Mouse (Mus musculus) forebrain, embryonic 15.5 days (tissue): ENCODE measurements around the gene Acd. TPM values are rescaled to one million over a fixed set of nuclear protein-coding genes. Genes with fewer than 3 reads are reported as not detected.
A peak's percentile ranks its signal among the peaks of the same experiment; 100 is the strongest.

ENCODE experiments used
- ATAC-seq: fragments of 200-750 bp; cut with Nextera tagmentation; replicated peaks from 2 replicates; pipeline ENCODE4 v1.8.0; 2017; ENCODE audit warnings: mild to moderate bottlenecking, moderate TSS enrichment, moderate library complexity
- H3K27ac ChIP-seq: fragments of 300-500 bp; sonication (generic); replicated peaks from 2 replicates; pipeline ENCODE4 v1.5.1; 2015; ENCODE audit warnings: mild to moderate bottlenecking, inconsistent platforms
- H3K27me3 ChIP-seq: fragments of 300-500 bp; sonication (generic); 2 replicates; pipeline ENCODE4 v1.6.1; 2015; ENCODE audit warnings: inconsistent platforms
- H3K36me3 ChIP-seq: fragments of 300-500 bp; sonication (generic); 2 replicates; pipeline ENCODE4 v1.6.1; 2015; ENCODE audit warnings: mild to moderate bottlenecking, inconsistent platforms
- H3K4me1 ChIP-seq: fragments of 300-500 bp; sonication (generic); 2 replicates; pipeline ENCODE4 v1.6.1; 2015; ENCODE audit warnings: inconsistent platforms
- H3K4me2 ChIP-seq: fragments of 300-500 bp; sonication (generic); replicated peaks from 2 replicates; pipeline ENCODE4 v1.6.1; 2015; ENCODE audit warnings: mild to moderate bottlenecking, inconsistent platforms
- H3K4me3 ChIP-seq: fragments of 300-500 bp; sonication (generic); 2 replicates; pipeline ENCODE4 v1.5.1; 2015; ENCODE audit warnings: mild to moderate bottlenecking, inconsistent platforms
- H3K9ac ChIP-seq: fragments of 300-500 bp; sonication (generic); replicated peaks from 2 replicates; pipeline ENCODE4 v1.6.1; 2015; ENCODE audit warnings: mild to moderate bottlenecking, inconsistent platforms
- H3K9me3 ChIP-seq: fragments of 300-500 bp; sonication (generic); 2 replicates; pipeline ENCODE4 v1.6.1; 2016; ENCODE audit warnings: inconsistent platforms
- WGBS: fragments of 180-500 bp; shearing (Covaris S2); methylation state at CpG from one replicate; pipeline ENCODE4 v1.1.7; 2015; ENCODE audit warnings: mixed read lengths; 5-methylcytosine and 5-hydroxymethylcytosine counted together
- polyA plus RNA-seq: library from polyadenylated mRNA; unstranded; fragments of >200 nt; fragmentation: Nextera tagmentation; extraction: Ambion mirVana; gene quantifications from 2 replicates; pipeline ENCODE4 v1.2.1, GENCODE M21; 2015

Acd gene
- polyA plus RNA-seq, 1 experiment from 2014 or later: 105 TPM

DNA sequence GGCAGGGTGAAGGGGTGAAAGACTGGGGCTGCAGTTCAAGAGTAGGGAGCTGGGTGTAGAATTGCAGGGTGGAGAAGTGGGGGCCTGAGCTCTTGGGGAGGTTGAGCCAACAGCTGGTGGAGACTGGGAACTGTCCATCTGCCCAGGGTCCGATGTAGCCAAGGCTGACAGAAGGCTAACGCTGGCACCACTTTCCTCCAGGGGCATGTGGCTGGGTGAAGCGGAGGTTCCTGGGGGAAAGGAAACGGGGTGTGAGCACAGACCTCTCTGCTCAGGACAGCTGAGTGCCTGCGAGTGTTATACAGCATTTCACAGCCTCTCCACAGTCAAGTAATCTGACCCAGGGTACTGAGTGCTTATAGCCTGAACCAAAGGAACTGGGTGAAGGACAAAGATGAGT is 2.2 kb downstream of the Acd start:
- peaks cover 36% of the 10 kb centered on the region for H3K36me3 ChIP-seq
- no peak overlapping the region for H3K4me3 ChIP-seq
- H3K4me1 ChIP-seq: peaks cover 38% of the 10 kb centered on the region
- no peak overlapping the region for H3K9ac ChIP-seq
- no peaks in the 10 kb centered on the region for H3K27me3 ChIP-seq
- H3K4me2 ChIP-seq: no peak overlapping the region
- H3K9me3 ChIP-seq: no peaks in the 10 kb centered on the region
- WGBS: 89% methylated on average over 5 of the region's 5 CpGs
- H3K27ac ChIP-seq: no peak overlapping the region
- no peak for ATAC-seq

DNA sequence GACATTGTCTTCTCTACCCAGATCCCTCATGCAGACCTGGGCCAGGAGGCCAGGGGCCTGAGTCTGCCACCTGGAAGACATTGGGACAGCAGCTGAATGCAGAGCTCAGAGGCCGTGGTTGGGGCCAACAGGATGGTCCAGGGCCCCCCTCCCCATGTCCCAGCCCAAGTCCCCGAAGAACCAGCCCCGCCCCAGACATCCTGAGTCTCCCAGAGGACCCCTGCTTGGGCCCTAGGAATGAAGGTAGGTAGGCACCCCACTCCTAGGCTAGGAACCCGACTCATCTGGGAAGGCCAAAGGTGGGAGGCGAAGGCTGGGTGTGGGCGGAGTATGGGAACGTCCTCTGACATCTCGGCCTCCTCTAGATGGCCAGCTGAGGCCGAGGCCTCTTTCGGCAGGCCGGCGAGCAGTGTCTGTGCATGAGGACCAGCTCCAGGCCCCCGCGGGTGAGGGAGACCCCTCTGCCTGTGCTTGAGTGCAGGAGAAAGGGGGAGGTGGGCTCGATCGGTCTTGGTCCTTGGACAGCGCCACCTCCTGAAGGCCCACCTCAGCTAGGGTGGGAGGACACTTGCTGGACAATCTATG is 3.6 kb downstream of the Acd start:
- Histone ChIP-seq H3K4me2 (no peak overlapping the region), H3K36me3 (peaks cover 29% of the 10 kb centered on the region), H3K4me3 (no peak overlapping the region), H3K9me3 (no peaks in the 10 kb centered on the region), H3K27me3 (no peaks in the 10 kb centered on the region), H3K4me1 (peaks cover 35% of the 10 kb centered on the region), H3K27ac (no peak overlapping the region), H3K9ac (no peak overlapping the region)
- WGBS: 92% methylated on average over 17 of the region's 17 CpGs
- no peak for ATAC-seq

DNA sequence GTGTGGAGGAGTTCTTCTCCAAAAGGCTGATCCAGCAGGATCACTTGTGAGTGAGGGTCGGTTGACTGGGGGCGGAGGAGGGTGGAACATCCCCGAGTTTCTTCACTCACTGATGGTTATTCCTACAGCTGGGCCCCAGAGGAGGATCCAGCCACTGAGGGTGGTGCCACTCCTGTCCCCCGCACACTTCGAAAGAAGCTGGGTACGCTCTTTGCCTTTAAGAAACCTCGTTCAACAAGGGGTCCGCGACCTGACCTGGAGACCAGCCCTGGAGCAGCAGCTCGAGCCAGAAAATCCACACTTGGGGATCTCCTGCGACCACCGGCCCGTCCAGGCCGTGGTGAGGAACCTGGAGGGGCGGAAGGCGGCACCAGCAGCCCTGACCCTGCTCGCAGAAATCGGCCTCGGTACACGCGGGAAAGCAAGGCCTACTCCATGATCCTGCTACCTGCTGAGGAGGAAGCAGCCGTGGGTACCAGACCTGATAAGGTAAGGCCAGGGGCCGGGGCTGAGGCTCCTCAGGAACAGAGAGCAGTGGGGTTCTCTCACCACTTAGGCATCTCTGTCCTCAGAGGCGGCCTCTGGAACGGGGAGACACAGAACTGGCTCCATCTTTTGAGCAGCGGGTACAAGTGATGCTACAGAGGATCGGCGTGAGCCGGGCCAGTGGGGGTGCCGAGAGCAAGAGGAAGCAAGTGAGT is 5.7 kb downstream of the Acd start:
- peak overlapping the region; percentile 61 for H3K4me2 ChIP-seq
- H3K9me3 ChIP-seq: no peaks in the 10 kb centered on the region
- no peak overlapping the region for H3K27ac ChIP-seq
- H3K9ac ChIP-seq: peak overlapping the region; percentile 64
- H3K4me3 ChIP-seq: peak overlapping the region; percentile 56
- ATAC-seq: no peak
- peaks cover 25% of the 10 kb centered on the region for H3K4me1 ChIP-seq
- H3K36me3 ChIP-seq: peaks cover 29% of the 10 kb centered on the region
- H3K27me3 ChIP-seq: no peaks in the 10 kb centered on the region
- WGBS: 83% methylated on average over 30 of the region's 30 CpGs

DNA sequence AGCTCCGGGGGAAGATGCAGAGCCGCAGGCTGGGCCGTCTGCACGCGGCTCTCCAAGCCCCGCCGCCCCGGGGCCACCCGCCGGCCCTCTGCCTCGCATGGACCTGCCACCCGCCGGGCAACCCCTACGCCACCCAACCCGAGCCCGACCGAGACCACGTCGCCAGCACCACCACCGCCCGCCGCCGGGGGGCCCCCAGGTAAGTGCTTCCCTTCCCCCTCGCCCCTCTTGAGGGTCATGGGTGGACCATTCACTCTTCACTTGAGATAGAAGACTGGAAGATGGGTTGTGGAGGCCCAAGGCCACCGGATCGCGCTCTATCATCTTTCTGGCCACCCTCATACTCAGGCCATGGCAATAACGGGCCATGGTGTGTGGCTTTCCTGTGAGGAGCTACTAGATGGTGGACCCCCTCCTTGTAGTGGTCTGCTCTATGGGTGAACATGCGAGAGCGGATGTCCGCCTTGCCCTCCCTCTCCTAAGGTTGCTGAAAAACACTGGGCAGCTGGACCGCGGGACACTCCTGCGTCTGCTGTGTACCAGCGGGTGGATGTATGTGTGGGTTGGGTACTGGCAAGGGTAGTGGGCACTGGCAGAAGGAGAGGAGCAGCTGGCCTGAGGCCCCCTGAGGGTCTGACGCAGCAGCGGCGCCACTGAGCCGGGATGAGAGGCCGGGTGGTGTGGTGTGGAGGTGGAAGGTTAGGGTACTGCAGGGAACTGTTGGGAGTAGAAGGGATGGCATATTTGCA is 6.7 kb downstream of the Acd start:
- peaks cover 16% of the 10 kb centered on the region for H3K4me1 ChIP-seq
- WGBS: 8% methylated on average over 40 of the region's 40 CpGs

DNA sequence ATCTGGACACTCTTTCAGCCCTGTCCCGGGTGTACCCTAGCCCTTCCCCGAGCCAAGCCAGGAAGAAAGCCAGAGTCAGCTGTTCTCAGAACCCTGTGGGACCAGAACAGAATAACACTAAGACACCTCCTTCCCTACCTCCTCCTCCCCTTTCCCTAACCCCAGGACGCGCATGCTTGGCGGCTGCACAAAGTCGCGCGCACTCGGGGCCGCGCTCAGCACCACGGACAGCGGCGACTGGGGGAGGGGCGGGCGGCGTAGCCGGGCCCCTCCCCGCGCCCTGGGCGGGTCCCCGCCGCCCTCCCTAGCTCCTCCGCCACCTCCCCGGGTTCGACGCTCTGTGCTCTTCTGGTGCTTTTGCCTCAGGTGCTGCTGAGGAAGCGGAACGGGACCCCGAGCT is 7.3 kb downstream of the Acd start:
- H3K4me2 ChIP-seq: peak overlapping the region; percentile 61
- peaks cover 28% of the 10 kb centered on the region for H3K36me3 ChIP-seq
- ATAC-seq: peak; percentile 71

More for the DNA sequence above, 6.7 kb downstream of the Acd start:
- Histone ChIP-seq H3K4me3 (peak overlapping the region; percentile 56), H3K27me3 (no peaks in the 10 kb centered on the region), H3K9ac (peak overlapping the region; percentile 64), H3K4me2 (peak overlapping the region; percentile 61), H3K36me3 (peaks cover 29% of the 10 kb centered on the region), H3K9me3 (no peaks in the 10 kb centered on the region), H3K27ac (peak overlapping the region; percentile 75)
- ATAC-seq: peak; percentile 42

DNA sequence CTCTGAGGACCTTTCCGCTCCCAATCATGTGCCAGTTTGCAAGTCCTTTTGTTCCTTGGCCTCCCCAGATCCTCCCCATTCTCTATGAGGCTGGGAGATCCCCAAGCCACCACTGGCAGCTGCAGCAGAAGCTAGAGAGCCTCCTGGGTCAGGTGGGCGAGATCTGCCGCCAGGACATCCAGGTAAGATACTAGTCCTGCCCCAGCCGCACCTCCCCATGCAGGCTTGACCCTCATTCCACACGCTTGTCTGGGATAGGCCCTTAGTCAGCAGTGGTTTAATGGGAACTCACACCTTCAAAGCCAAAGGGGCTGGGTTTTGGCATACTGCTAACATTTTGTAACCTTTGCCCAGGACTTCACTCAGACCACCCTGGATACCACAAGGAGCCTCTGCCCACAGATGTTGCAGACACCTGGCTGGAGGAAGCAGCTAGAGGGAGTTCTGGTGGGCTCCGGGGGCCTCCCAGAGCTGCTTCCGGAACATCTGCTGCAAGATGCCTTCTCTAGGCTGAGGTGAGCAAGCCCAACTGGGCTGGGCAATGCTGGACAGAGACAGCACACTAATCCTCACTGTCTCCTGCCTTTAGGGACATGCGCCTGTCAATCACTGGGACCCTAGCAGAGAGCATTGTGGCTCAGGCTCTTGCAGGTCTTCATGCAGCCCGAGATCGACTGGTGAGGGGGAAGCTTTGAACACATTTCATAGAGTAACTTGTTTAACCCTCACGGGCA is 8.3 kb downstream of the Acd start:
- H3K4me3 ChIP-seq: no peak overlapping the region
- H3K9me3 ChIP-seq: no peaks in the 10 kb centered on the region
- peaks cover 17% of the 10 kb centered on the region for H3K36me3 ChIP-seq
- peaks cover 16% of the 10 kb centered on the region for H3K4me1 ChIP-seq
- ATAC-seq: no peak
- H3K27me3 ChIP-seq: no peaks in the 10 kb centered on the region
- H3K9ac ChIP-seq: no peak overlapping the region
- no peak overlapping the region for H3K27ac ChIP-seq
- WGBS: 94% methylated on average over 11 of the region's 11 CpGs
- H3K4me2 ChIP-seq: no peak overlapping the region

More for the DNA sequence above, 7.3 kb downstream of the Acd start:
- peak overlapping the region; percentile 75 for H3K27ac ChIP-seq
- H3K4me3 ChIP-seq: peak overlapping the region; percentile 56
- no peaks in the 10 kb centered on the region for H3K27me3 ChIP-seq
- 3% methylated on average over 24 of the region's 30 CpGs for WGBS
- H3K9me3 ChIP-seq: no peaks in the 10 kb centered on the region
- peak overlapping the region; percentile 64 for H3K9ac ChIP-seq
- peaks cover 16% of the 10 kb centered on the region for H3K4me1 ChIP-seq

DNA sequence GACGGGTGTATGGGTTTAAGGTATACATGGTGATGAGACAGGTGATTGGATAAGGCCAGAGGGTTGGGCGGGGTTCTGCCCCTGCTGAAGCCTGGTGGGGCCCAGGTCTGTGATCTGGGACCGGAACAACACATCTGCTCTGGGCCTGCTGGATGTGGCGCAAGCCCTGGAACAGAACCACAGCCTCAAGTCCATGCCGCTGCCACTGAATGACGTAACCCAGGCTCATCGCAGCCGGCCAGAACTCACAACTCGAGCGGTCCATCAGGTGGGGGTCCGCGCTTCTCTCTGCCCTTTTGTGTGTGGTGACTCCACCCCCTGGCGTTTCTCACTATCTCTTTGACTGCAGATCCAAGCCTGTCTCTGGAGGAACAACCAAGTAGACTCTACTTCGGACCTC is 9.9 kb downstream of the Acd start:
- Histone ChIP-seq H3K9me3 (no peaks in the 10 kb centered on the region), H3K36me3 (0 out of 2 replicates have a peak, but pooled peaks cover under 1% of the 10 kb centered on the region)

DNA sequence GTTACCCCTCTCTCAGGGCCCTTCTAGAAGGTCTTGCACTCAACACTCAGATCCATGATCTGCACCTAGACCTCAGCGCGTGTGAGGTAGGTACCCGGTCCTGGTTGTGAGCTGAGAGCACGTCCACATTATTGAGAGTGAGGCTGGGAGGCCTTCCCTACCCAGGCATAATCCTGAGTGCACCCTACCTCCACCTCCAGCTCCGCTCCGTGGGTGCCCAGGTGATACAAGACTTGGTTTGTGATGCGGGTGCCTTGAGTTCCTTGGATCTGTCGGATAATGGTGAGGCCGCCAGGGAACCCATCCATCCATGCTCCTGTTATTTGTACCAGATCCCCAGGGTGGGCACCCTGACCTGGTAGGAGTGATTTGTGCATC is 10.9 kb downstream of the Acd start:
- 87% methylated on average over 9 of the region's 9 CpGs for WGBS
- Histone ChIP-seq H3K27ac (no peak overlapping the region), H3K4me3 (no peak overlapping the region), H3K9me3 (no peaks in the 10 kb centered on the region), H3K27me3 (no peaks in the 10 kb centered on the region), H3K9ac (no peak overlapping the region), H3K4me2 (no peak overlapping the region), H3K36me3 (no peaks in the 10 kb centered on the region), H3K4me1 (peaks cover 10% of the 10 kb centered on the region)
- ATAC-seq: no peak

More for the DNA sequence above, 9.9 kb downstream of the Acd start:
- Histone ChIP-seq H3K4me2 (no peak overlapping the region), H3K4me1 (peaks cover 16% of the 10 kb centered on the region), H3K27me3 (no peaks in the 10 kb centered on the region), H3K4me3 (no peak overlapping the region), H3K27ac (no peak overlapping the region), H3K9ac (no peak overlapping the region)
- ATAC-seq: no peak
- 83% methylated on average over 14 of the region's 14 CpGs for WGBS

DNA sequence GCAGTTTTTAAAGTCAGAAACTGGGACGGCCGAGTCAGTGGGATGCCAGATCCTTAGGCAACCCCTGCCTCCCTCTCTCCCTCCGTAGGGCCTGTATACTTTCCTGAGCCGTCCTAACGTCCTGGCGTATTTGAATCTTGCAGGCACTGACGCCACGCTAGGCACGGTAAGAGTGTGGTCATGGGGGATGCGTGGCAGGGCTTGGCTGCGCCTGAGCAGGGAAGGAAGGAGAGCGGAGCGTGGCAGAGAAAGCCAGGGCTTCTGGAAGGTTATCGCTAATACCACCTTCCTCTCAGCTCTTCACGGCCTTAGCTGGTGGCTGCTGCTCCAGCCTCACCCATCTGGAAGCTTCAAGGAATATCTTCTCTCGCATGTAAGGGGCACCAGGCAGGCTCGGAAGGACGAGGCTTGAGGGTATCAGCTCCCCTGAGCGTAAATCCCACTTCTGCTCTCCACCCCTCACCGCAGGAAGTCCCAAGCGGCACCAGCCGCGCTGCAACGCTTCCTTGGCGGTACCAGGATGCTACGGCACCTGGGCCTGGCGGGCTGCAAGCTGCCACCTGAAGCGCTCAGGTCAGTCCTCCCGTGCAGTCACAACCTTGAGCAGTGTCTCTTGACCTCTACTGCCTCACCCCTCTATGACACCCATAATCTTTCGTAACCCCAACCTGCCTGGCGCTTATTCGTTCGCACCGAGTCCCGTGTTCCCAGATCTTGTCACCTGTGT is 11.5 kb downstream of the Acd start:
- Histone ChIP-seq H3K9ac (no peak overlapping the region), H3K27ac (no peak overlapping the region), H3K27me3 (no peaks in the 10 kb centered on the region), H3K36me3 (peaks cover 2% of the 10 kb centered on the region; the same call in 1 of the 2 replicates), H3K4me3 (no peak overlapping the region), H3K4me2 (no peak overlapping the region), H3K9me3 (no peaks in the 10 kb centered on the region), H3K4me1 (peaks cover 4% of the 10 kb centered on the region)
- ATAC-seq: no peak
- WGBS: 62% methylated on average over 35 of the region's 35 CpGs

DNA sequence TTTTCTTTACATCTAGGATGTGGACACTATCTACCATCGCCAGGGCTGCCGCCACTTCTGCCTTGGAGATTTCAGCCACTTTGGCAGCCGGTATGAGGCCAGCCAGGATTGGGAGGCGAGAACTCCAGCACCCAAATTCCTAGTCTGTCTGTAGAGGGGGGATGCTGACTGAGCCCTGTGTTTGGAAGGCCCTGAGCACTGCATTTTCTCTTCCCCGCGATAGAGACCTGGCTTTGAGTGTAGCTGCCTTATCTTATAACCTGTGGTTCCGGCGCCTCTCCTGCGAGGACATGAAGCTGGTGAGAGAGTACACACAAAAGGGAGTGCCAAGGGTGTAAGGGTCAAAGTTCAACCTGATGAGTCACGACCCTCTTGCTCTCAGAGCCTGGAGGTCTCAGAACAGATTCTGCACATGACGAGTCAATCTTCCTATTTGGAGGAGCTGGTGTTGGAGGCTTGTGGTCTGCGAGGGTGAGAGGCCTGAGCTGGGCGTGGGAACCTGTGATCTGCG is 12.6 kb downstream of the Acd start:
- no peak overlapping the region for H3K4me3 ChIP-seq
- no peak overlapping the region for H3K4me2 ChIP-seq
- no peak for ATAC-seq
- WGBS: 80% methylated on average over 14 of the region's 14 CpGs
- H3K27ac ChIP-seq: no peak overlapping the region
- no peak overlapping the region for H3K9ac ChIP-seq
- no peaks in the 10 kb centered on the region for H3K9me3 ChIP-seq
- no peaks in the 10 kb centered on the region for H3K4me1 ChIP-seq
- H3K36me3 ChIP-seq: peaks cover 14% of the 10 kb centered on the region
- no peaks in the 10 kb centered on the region for H3K27me3 ChIP-seq

DNA sequence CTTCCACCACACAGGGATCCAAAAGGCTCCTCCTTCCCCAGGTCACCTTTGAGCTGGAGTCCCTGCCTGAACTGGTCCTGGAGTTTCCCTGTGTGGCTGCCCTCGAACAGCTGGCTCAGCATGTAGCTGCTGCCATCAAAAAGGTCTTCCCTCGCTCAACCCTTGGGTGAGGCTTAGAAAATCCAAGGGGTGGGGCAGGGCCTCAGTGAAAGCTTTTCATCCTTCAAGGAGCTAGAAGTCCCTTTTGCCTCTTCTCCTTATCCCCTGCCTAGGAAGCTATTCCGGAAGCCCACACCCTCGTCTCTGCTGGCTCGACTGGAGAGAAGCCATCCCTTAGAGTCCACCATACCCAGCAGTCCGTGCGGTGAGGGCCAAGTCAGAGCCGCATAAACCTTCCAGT is 13.4 kb downstream of the Acd start:
- no peaks in the 10 kb centered on the region for H3K9me3 ChIP-seq
- no peak overlapping the region for H3K27ac ChIP-seq
- 60% methylated on average over 8 of the region's 8 CpGs for WGBS
- no peak overlapping the region for H3K4me3 ChIP-seq
- ATAC-seq: no peak
- no peak overlapping the region for H3K4me2 ChIP-seq
- H3K27me3 ChIP-seq: no peaks in the 10 kb centered on the region
- peaks cover 22% of the 10 kb centered on the region for H3K36me3 ChIP-seq
- H3K4me1 ChIP-seq: no peaks in the 10 kb centered on the region
- no peak overlapping the region for H3K9ac ChIP-seq
